Mouse (Mus musculus) NIH3T3 (cell line): ENCODE results near the gene Mob3a.
"Not testable (repeated sequence)": the region's sequence is repeated elsewhere in the genome, so short reads cannot be mapped to it uniquely, and the experiment has no call there.

Experiments
- DNase-seq: peaks from one replicate; pipeline ENCODE4 v3.0.0-alpha.2; 2012; ENCODE audit warnings: low read depth

Mob3a gene

DNA sequence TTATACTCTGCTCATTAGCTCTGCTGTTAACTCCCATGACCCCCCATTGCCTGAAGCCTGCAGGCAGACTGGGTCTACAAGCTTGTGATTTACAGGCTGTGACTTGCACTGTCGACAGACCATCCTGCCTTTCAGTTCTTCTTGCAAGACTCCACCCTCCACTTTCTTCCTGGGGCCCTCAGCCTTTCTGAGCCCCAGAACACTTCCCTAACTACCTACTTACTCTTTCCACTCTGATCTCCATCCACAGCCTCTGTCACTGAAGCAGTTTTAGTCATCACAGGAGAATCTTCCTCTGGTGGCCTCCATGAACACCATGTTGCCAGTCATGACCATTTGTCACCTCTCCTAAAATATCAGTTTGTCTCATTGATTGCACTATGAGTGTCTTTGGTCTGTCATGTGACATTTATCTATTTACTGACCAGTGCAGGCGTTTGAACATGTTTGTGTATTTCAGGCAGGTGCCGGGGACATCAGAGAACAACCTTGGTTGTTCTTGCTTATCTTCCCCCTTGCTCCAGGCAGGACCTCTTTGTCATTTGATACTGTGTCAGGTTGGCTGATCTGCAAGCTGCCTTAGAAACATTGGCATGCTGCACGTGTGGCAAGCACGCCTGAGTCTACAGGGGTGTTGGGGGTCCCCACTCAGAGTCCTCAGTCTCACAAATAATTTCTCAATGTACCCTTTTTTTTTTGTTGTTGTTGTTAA lies 38.1 kb downstream of the Mob3a start:
- DNase-seq = no peak

DNA sequence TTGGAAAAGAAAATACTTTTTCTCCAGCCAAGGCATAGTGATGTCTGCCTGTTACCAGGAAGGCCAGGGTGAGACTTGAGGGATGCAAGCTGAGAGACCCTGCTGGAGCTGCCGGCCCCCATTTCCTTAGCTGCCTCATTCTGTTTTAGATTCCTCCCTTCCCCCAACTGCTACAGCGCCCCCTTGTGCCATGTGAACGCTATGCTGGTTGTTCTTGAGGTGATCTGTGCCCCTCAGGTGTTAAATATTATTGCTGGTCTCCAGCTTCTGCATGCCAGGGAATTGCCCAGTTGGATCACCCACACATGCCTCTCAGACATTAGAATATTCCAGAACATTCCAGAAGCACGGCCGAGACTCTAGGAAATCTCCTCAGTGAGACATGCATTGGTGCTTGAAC lies 40.6 kb downstream of the Mob3a start:
- DNase-seq = peak; percentile 64

GRCm38 (mm10) chr10:80659213-80659612 lies 42.6 kb downstream of the Mob3a start:
- DNase-seq = peak; percentile 90

DNA sequence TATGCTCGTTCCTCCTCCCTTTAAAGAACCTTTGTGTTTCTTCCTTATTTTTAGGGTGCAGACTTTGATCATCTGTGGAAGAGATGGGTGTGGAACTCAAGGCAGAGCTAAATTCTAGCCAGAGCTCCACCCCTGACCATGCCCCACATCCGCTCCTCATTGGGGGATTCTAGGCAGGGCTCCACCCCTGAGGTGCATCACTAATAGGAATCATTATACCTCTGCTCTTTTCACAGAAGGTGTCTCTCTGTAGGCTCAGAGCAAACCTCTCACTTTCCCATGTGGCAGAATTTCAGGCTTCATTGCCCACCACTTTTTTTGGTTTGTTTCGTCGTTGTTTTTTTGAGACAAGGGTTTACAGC lies 43.0 kb downstream of the Mob3a start:
- DNase-seq = no peak

DNA sequence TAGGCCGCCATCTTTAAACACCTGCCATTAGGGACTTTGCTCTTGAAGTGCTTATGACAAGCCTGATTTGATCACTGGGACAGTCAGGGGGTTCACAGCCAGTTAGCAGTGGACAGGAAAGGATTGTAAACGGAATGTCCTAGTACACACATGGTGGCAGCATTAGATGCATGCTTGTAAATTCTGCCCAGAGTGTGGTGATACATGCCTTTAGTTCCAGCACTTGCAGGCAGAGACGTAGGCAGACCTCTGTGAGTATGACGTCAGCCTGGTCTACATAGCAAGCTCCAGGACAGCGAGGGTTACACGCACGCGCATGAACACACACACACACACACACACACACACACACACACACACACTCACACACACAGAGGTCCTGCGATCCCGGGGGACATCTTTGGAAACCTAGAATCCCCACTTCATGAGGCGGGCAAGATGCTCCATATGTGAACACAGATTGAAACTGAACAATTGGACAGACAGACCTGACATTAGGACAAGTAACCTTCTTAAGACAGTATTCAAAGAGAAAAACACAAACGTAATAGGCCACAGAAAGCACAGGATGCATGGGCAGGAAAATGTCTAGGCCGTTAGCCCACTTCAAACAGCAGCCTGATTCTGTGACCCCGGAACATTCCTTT lies 43.5 kb downstream of the Mob3a start:
- no peak for DNase-seq

DNA sequence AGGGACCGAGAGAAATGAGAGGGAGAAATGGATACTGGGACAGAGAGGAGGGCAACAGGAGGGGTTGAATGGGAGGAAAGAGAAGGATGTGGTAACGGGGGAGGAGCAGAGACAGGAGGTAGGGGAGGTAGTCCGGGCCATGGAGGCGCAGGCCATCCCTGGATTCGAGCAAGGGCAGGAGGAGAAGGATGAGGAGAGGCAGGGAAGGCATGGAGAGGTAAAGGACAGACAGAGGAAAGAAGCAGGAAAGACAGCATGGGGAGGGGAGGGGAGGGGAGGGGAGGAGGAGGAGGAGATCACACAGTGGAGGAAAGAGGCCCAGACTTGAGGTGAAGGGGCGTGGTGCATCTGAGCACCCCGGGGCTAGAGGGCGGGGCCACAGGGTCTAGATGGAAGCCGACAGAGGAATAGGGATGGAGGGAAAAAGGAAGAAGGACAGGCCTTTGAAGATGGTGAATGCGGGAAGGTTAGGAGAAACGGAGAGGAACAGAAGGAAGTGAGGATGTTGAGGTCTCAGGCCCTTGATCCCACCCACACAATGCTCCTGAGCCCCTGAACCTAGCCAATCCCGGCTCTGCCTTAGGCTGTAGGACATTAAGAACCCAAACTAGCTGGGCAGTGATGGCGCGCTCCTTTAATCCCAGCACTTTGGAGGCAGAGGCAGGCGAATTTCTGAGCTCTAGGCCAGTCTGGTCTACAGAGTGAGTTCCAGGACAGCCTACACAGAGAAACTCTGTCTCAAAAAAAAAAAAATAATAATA lies 44.7 kb downstream of the Mob3a start, which contains the start of gene Btbd2:
TSS of gene Btbd2 (minus strand) at position 209 of the 761 bp plus-strand sequence.
- no peak for DNase-seq

- peak; percentile 100 for DNase-seq
Measured at GRCm38 (mm10) chr10:80656130-80656862, 45.5 kb downstream of the Mob3a start.

GRCm38 (mm10) chr10:80655406-80656129 lies 46.2 kb downstream of the Mob3a start:
- no peak for DNase-seq

GRCm38 (mm10) chr10:80654866-80655265 lies 46.9 kb downstream of the Mob3a start:
- DNase-seq = no peak

GRCm38 (mm10) chr10:80653156-80653720 lies 48.5 kb downstream of the Mob3a start:
- DNase-seq = peak; percentile 30

DNA sequence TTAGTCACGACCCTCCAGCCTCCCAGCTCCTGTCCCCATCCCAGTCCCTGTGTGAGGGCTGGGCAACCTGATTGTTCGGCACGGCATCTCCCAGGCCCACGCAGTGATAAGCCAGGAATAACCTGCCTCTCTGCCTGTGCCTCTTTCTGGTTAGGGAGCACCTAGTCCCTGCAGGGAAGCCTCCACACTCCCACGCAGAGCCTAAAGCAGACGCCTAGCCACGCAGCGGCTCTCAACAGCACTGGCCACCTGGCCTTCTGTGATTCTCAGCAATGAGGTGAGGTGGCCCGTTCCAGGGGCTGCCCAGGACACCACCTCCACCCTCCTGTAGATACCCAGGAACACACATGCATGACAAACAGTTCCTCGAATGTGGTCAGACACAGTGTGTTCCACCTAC lies 51.4 kb downstream of the Mob3a start:
- DNase-seq = no peak

DNA sequence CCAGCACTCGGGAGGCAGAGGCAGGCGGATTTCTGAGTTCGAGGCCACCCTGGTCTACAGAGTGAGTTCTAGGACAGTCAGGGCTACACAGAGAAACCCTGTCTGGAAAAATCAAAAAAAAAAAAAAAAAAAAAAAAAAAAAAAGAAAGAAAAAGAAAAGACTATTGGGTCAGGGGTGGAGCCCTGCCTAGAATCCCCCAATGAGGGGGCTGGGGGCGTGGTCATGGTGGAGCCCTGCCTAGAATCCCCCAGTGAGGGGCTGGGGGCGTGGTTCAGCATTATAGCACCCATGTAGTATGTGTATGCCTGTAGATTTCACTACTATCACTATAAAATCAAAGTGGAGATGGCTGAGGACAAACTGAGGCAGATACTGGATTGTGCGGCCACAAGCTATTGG lies 51.9 kb downstream of the Mob3a start:
- DNase-seq = not testable (repeated sequence)

GRCm38 (mm10) chr10:80646936-80647335 lies 54.8 kb downstream of the Mob3a start:
- no peak for DNase-seq

- no peak for DNase-seq
Measured at GRCm38 (mm10) chr10:80635345-80635744, 66.4 kb downstream of the Mob3a start.
